12 mouse cellular contexts compared by ENCODE assay signal in genomic region chr11:30211663-30212416, GRCm38 (mm10). TPM values are rescaled to one million over a fixed set of nuclear protein-coding genes. Genes with fewer than 3 reads are reported as not detected.
A peak's percentile ranks its signal among the peaks of the same experiment; 100 is the strongest.
DNase-seq lines count a peak whose midpoint lies in the region; ATAC-seq and TF ChIP-seq lines count a peak whose summit lies in the region.
"Had no signal": no experiment of that assay in that cellular context is flagged by ENCODE, and none has a peak within 500 bp of the region (broad histone marks: within the 10 kb centered on the region; RNA-seq: fewer than 3 reads in every experiment).

No protein-coding gene starts in this region.

- H3K4me1 ChIP-seq in hindbrain, embryonic 13.5 days (replicated peaks): peaks cover 34% of the 10 kb centered on the region
- peaks cover 5% of the 10 kb centered on the region for H3K4me1 ChIP-seq in hindbrain, embryonic 16.5 days (ENCODE audit: control insufficient read depth, insufficient read depth, low read depth, low read length)
- 0 out of 2 replicates have a peak, but pooled peaks cover 8% of the 10 kb centered on the region for H3K4me1 ChIP-seq in intestine, postnatal 0 days (replicated peaks; ENCODE audit: control insufficient read depth, insufficient read depth, low read length)
- H3K4me1 ChIP-seq in midbrain, embryonic 10.5 days: peaks cover 16% of the 10 kb centered on the region
- H3K4me1 ChIP-seq: forebrain, embryonic 15.5 days had no signal

- DNase-seq in 3T3-L1 (ENCODE audit: low read depth, low spot score) (peak; percentile 70), R1 (ENCODE audit: low read depth, low spot score) (peak; percentile 14)
- DNase-seq in left cerebral cortex, postnatal 14 days (ENCODE audit: low spot score in 2 of 2): no peak
- no peak for DNase-seq in right cerebral cortex, postnatal 36 days (ENCODE audit: low spot score in 2 of 2)
- DNase-seq in midbrain, embryonic 10.5 days (ENCODE audit: low spot score): no peak
- DNase-seq: thymus, postnatal 36 days had no signal

- no peak overlapping the region for H3K4me2 ChIP-seq in hindbrain, embryonic 13.5 days
- H3K4me2 ChIP-seq in hindbrain, embryonic 16.5 days (ENCODE audit: low read length): no peak overlapping the region
- H3K4me2 ChIP-seq in intestine, postnatal 0 days (replicated peaks; ENCODE audit: low read depth): no peak overlapping the region
- H3K4me2 ChIP-seq: forebrain, embryonic 15.5 days; hindbrain, embryonic 14.5 days had no signal

- TF ChIP-seq CTCF in intestine, postnatal 0 days (IDR thresholded peaks at IDR 0.05; ENCODE audit: low read depth): no peak

- H3K9ac ChIP-seq in hindbrain, embryonic 13.5 days: no peak overlapping the region
- no peak overlapping the region for H3K9ac ChIP-seq in hindbrain, embryonic 16.5 days (ENCODE audit: low read depth, low read length)
- H3K9ac ChIP-seq in intestine, postnatal 0 days (ENCODE audit: low read depth, low read length): no peak overlapping the region
- H3K9ac ChIP-seq: forebrain, embryonic 15.5 days; hindbrain, embryonic 14.5 days had no signal

- peak overlapping the region; percentile 10; the same call in 1 of the 2 replicates for H3K27ac ChIP-seq in hindbrain, embryonic 13.5 days
- no peak overlapping the region for H3K27ac ChIP-seq in hindbrain, embryonic 16.5 days (ENCODE audit: low read depth, low read length)
- H3K27ac ChIP-seq in intestine, postnatal 0 days (ENCODE audit: low read depth, low read length): peak overlapping the region; percentile 57; the same call in 1 of the 2 replicates
- no peak overlapping the region; the same call in 1 of the 2 replicates for H3K27ac ChIP-seq in midbrain, embryonic 10.5 days (replicated peaks)
- H3K27ac ChIP-seq: forebrain, embryonic 15.5 days; hindbrain, embryonic 14.5 days; left cerebral cortex, adult 2 months had no signal

- no peaks in the 10 kb centered on the region for H3K27me3 ChIP-seq in hindbrain, embryonic 13.5 days
- H3K27me3 ChIP-seq in hindbrain, embryonic 16.5 days (replicated peaks; ENCODE audit: control insufficient read depth, insufficient read depth, low read length): no peaks in the 10 kb centered on the region
- H3K27me3 ChIP-seq in intestine, postnatal 0 days (replicated peaks; ENCODE audit: control insufficient read depth, insufficient read depth, low read length): no peaks in the 10 kb centered on the region
- no peaks in the 10 kb centered on the region for H3K27me3 ChIP-seq in midbrain, embryonic 10.5 days (ENCODE audit: low read depth, poor library complexity, severe bottlenecking)
- H3K27me3 ChIP-seq: forebrain, embryonic 15.5 days had no signal

- no peak for ATAC-seq in hindbrain, embryonic 13.5 days (ENCODE audit: low FRiP score)
- ATAC-seq in hindbrain, embryonic 16.5 days: no peak
- peak; percentile 23; the same call in 1 of the 2 replicates for ATAC-seq in intestine, postnatal 0 days
- ATAC-seq: forebrain, embryonic 15.5 days had no signal

- peaks cover 29% of the 10 kb centered on the region for H3K36me3 ChIP-seq in hindbrain, embryonic 13.5 days
- H3K36me3 ChIP-seq in hindbrain, embryonic 16.5 days (ENCODE audit: control insufficient read depth, insufficient read depth, low read length): no peaks in the 10 kb centered on the region
- H3K36me3 ChIP-seq in intestine, postnatal 0 days (ENCODE audit: control insufficient read depth, insufficient read depth): no peaks in the 10 kb centered on the region
- no peaks in the 10 kb centered on the region for H3K36me3 ChIP-seq in midbrain, embryonic 10.5 days
- H3K36me3 ChIP-seq: forebrain, embryonic 15.5 days had no signal

- intact Hi-C loops in left cerebral cortex, postnatal 14 days (cut with DNase I): no loop called here

- WGBS in hindbrain, embryonic 13.5 days: 57% methylated on average over 5 of the region's 5 CpGs
- WGBS in hindbrain, embryonic 16.5 days: 56% methylated on average over 5 of the region's 5 CpGs
- WGBS in intestine, postnatal 0 days: 26% methylated on average over 5 of the region's 5 CpGs
- 53% methylated on average over 5 of the region's 5 CpGs for WGBS in midbrain, embryonic 10.5 days

- H3K9me3 ChIP-seq in hindbrain, embryonic 13.5 days: no peaks in the 10 kb centered on the region
- no peaks in the 10 kb centered on the region for H3K9me3 ChIP-seq in hindbrain, embryonic 16.5 days (ENCODE audit: control insufficient read depth, low read length)
- no peaks in the 10 kb centered on the region for H3K9me3 ChIP-seq in intestine, postnatal 0 days (ENCODE audit: control insufficient read depth)
- no peaks in the 10 kb centered on the region for H3K9me3 ChIP-seq in midbrain, embryonic 10.5 days (replicated peaks)
- H3K9me3 ChIP-seq: forebrain, embryonic 15.5 days had no signal

- H3K4me3 ChIP-seq in hindbrain, embryonic 13.5 days: no peak overlapping the region
- H3K4me3 ChIP-seq in hindbrain, embryonic 16.5 days (ENCODE audit: low read length): no peak overlapping the region
- no peak overlapping the region for H3K4me3 ChIP-seq in intestine, postnatal 0 days (ENCODE audit: low read depth, low read length)
- no peak overlapping the region for H3K4me3 ChIP-seq in midbrain, embryonic 10.5 days
- H3K4me3 ChIP-seq: forebrain, embryonic 15.5 days; left cerebral cortex, adult 2 months had no signal

RNA-seq across cellular contexts. Expression of gene Sptbn1, which starts 56.1 kb away (rescaled TPM):
- 154 and 156 TPM in 2 replicates for polyA plus RNA-seq in hindbrain, embryonic 13.5 days (2015; fragmentation: Nextera tagmentation; extraction: Ambion mirVana)
- 182 and 196 TPM in 2 replicates for polyA plus RNA-seq in hindbrain, embryonic 16.5 days (2015; fragmentation: Nextera tagmentation; extraction: Ambion mirVana)
- 73.5 and 84.7 TPM in 2 replicates for polyA plus RNA-seq in intestine, postnatal 0 days (2015; fragmentation: Nextera tagmentation; extraction: Ambion mirVana)
- total RNA-seq in left cerebral cortex, postnatal 14 days (2021): 100 to 1,000 TPM; 711 to 761 TPM
- polyA plus RNA-seq in midbrain, embryonic 10.5 days (2016; fragmentation: Nextera tagmentation; extraction: Ambion mirVana): 61.9 and 74.7 TPM in 2 replicates

Comparison
In these comparisons a context has a peak if more than half of its experiments do, and no peak if none do; other contexts are left out.
1. H3K27ac ChIP-seq: peak in hindbrain, embryonic 13.5 days (single experiment) and intestine, postnatal 0 days (single experiment); none in hindbrain, embryonic 16.5 days (single experiment) and midbrain, embryonic 10.5 days (single experiment).
2. DNase-seq: peak in 3T3-L1 (single experiment) and R1 (single experiment); none in left cerebral cortex, postnatal 14 days (0 of 2), right cerebral cortex, postnatal 36 days (0 of 2) and midbrain, embryonic 10.5 days (single experiment).